Mouse (Mus musculus) forebrain, embryonic 11.5 days (tissue): ENCODE data around the gene Hps3. TPM values are rescaled to one million over a fixed set of nuclear protein-coding genes. Genes with fewer than 3 reads are reported as not detected.

Experiments used
- ATAC-seq: fragments of 200-750 bp; cut with Nextera tagmentation; replicated peaks from 2 replicates; pipeline ENCODE4 v1.8.0; 2017; ENCODE audit warnings: moderate TSS enrichment; ENCODE audit not compliant: low FRiP score
- DNase-seq: peaks from one replicate; pipeline ENCODE4 v3.0.0-alpha.2; 2017; ENCODE audit warnings: low spot score
- H3K27ac ChIP-seq: fragments of 300-500 bp; sonication (generic); 2 replicates; pipeline ENCODE4 v1.5.1; 2014; ENCODE audit warnings: low read depth, low read length
- H3K27me3 ChIP-seq: fragments of 300-500 bp; sonication (generic); 2 replicates; pipeline ENCODE4 v1.6.1; 2014; ENCODE audit warnings: mild to moderate bottlenecking, low read length, mixed read lengths; ENCODE audit not compliant: control insufficient read depth, insufficient read depth
- H3K36me3 ChIP-seq: fragments of 300-500 bp; sonication (generic); 2 replicates; pipeline ENCODE4 v1.6.1; 2014; ENCODE audit warnings: mild to moderate bottlenecking, low read length, moderate library complexity, mixed read lengths; ENCODE audit not compliant: control insufficient read depth, insufficient read depth
- H3K4me1 ChIP-seq: fragments of 300-500 bp; sonication (generic); replicated peaks from 2 replicates; pipeline ENCODE4 v1.6.1; 2014; ENCODE audit warnings: low read length, mixed read lengths; ENCODE audit not compliant: control insufficient read depth, insufficient read depth
- H3K4me2 ChIP-seq: fragments of 300-500 bp; sonication (generic); 2 replicates; pipeline ENCODE4 v1.6.1; 2014; ENCODE audit warnings: low read depth, mild to moderate bottlenecking, low read length, moderate library complexity, mixed read lengths; ENCODE audit not compliant: severe bottlenecking
- H3K4me3 ChIP-seq: fragments of 300-500 bp; sonication (generic); 2 replicates; pipeline ENCODE4 v1.5.1; 2014; ENCODE audit warnings: low read depth, low read length
- H3K9ac ChIP-seq: fragments of 300-500 bp; sonication (generic); 2 replicates; pipeline ENCODE4 v1.6.1; 2014; ENCODE audit warnings: low read length
- H3K9me3 ChIP-seq: fragments of 300-500 bp; sonication (generic); 2 replicates; pipeline ENCODE4 v1.6.1; 2016; ENCODE audit warnings: low read length, mixed read lengths; ENCODE audit not compliant: control insufficient read depth
- WGBS: fragments of 180-500 bp; shearing (Covaris S2); extraction: QIAGEN DNeasy Blood & Tissue Kit; methylation state at CpG from one replicate; pipeline ENCODE4 v1.1.7; 2014; 5-methylcytosine and 5-hydroxymethylcytosine counted together
- polyA plus RNA-seq: library from polyadenylated mRNA; unstranded; fragments of >200 nt; fragmentation: Nextera tagmentation; extraction: Ambion mirVana; gene quantifications from 2 replicates; pipeline ENCODE4 v1.2.1, GENCODE M21; 2014

Hps3 gene
- polyA plus RNA-seq, 1 experiment from 2014 or later: 13.7 TPM

DNA sequence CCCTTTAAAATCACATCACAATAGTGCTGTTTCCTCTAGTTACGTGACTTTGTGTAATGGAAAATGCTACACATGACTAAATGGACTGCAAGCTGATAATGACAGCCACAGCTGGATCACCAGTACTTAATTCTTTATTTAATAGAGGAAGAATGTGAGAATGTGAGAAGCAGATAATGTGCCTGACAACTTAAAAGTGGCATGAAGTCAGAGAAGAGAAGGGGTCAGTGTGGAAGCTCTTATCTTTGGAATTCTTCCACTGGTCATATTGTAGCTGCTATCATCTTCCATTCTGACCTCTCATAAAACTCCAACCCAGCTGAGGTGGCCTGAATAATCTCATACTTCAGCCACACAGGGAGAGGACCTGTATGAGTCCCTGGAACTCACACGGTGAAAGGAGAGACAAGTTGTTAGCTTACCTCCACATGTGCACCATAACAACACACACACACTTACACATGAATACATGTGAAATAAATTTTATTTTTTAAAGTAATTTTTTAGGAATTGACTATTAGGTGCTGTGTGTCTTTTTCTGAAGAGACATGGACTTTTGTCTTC lies 70.4 kb downstream of the Hps3 start:
- no peak overlapping the region for H3K9ac ChIP-seq
- no peaks in the 10 kb centered on the region for H3K4me1 ChIP-seq
- H3K27ac ChIP-seq: no peak overlapping the region
- DNase-seq (no peak), ATAC-seq (no peak)
- no peak overlapping the region for H3K4me2 ChIP-seq
- no peaks in the 10 kb centered on the region for H3K9me3 ChIP-seq
- H3K27me3 ChIP-seq: no peaks in the 10 kb centered on the region
- WGBS: 84% methylated on average over 2 of the region's 2 CpGs
- no peaks in the 10 kb centered on the region for H3K36me3 ChIP-seq
- no peak overlapping the region for H3K4me3 ChIP-seq

DNA sequence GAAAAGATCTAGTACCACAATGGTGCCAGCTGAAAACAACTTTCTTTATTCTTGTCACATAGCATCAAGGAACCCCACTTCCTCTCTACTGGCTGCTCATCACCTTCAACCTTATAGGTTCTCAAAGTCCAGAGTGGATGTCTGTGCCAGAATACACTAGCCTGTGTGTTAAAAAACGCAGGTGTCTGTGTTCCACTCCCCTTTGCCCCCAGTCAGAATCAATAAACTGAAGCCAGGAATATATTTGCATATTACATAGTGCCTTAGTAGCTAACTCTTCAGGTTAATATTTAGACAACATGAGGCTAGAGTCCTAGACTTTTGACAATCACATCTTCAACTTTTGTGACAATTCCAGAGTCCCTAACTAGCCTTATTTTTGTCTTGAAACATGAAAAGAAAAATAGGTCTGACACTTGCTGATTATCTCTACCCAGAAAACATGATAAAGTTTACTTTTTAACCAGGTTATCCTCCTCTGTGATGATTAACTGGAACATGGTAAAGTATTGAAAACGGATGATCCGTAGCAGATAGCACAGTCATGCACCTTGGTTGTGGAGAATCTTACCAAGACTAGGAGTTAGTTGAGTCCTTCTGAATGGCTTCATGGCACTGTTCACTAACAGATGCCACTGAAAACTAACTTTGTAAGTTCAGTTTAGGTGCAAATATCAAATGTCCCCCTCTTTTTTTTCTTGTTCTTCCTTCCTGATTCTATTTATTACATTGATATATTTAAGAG lies 72.2 kb downstream of the Hps3 start:
- H3K9ac ChIP-seq: no peak overlapping the region
- H3K4me2 ChIP-seq: no peak overlapping the region
- H3K4me1 ChIP-seq: no peaks in the 10 kb centered on the region
- ATAC-seq (no peak), DNase-seq (no peak)
- no peaks in the 10 kb centered on the region for H3K9me3 ChIP-seq
- no peak overlapping the region for H3K27ac ChIP-seq
- no peaks in the 10 kb centered on the region for H3K27me3 ChIP-seq
- 87% methylated on average over 3 of the region's 3 CpGs for WGBS
- H3K36me3 ChIP-seq: no peaks in the 10 kb centered on the region
- no peak overlapping the region for H3K4me3 ChIP-seq

DNA sequence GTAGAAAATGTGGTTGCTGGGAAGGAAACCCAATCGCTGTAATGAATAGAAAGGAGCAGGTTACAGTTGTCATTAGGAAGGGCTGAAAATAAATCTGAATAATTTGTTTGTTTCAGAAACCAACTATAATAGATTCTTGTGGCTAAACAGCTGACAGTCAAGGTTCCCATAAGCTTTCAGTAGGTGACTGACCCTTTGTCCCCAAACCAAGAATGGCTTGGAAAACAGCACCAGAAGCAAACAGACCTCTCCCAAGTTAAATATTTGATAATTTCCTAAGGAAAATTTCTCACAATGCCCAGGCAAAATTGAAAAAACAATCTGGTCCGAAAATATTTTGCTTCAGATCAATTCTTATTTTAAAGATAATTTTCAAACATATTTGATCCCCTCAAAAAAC lies 73.8 kb downstream of the Hps3 start:
- no peak for ATAC-seq
- no peak overlapping the region for H3K9ac ChIP-seq
- WGBS: 85% methylated on average over 2 of the region's 2 CpGs
- no peak overlapping the region for H3K27ac ChIP-seq
- DNase-seq: no peak
- H3K9me3 ChIP-seq: no peaks in the 10 kb centered on the region
- H3K36me3 ChIP-seq: no peaks in the 10 kb centered on the region
- H3K4me1 ChIP-seq: no peaks in the 10 kb centered on the region
- H3K4me2 ChIP-seq: no peak overlapping the region
- H3K4me3 ChIP-seq: no peak overlapping the region
- H3K27me3 ChIP-seq: no peaks in the 10 kb centered on the region

DNA sequence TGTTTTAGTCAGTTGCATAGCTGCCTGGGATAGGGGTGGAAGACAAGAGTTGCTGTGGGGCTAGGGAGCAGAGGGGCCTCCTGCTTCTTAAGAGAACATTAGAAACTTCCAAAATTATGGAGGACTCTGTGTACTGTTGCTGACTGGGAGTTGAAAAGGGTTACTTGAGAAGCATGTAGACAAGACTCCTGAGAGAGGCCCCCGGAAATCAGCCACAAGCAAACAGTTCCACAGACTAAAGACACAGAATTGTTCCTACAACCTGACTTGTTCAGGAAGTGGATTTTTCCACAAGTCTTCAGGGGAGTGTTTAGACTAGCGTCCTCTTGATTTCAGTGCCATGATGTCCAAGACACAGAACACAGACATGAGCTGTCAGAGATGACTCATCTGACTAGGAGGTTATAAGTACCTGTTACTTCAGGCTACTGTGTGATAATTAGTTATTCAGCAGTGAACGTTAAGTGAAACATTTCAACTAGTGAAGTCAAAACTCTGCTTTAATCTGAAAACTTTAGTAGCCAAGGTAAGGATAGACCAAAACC lies 74.5 kb downstream of the Hps3 start:
- no peak for ATAC-seq
- 77% methylated on average over 3 of the region's 3 CpGs for WGBS
- Histone ChIP-seq H3K4me3 (no peak overlapping the region), H3K4me1 (no peaks in the 10 kb centered on the region), H3K4me2 (no peak overlapping the region), H3K9ac (no peak overlapping the region), H3K27ac (no peak overlapping the region), H3K9me3 (no peaks in the 10 kb centered on the region), H3K27me3 (no peaks in the 10 kb centered on the region), H3K36me3 (no peaks in the 10 kb centered on the region)
- no peak for DNase-seq

DNA sequence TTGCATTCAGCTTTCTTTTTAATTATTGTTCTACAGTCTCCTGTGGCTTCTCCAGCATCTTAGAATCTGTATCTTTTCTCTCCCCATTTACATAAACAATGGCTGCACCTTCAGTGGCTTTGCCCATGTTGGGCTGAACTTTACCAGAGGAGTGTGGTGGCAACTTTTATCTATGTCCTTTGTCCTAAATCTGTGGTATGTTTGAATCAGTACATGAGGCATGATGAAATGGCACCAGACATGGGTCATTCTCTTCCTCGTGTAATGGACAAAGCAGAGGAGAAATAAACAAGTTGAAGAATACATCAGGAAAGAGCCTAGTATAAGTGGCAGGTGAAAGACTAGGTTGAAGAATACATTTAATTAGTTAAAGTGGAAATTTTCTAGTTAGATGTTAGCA lies 76.1 kb downstream of the Hps3 start:
- Histone ChIP-seq H3K9ac (no peak overlapping the region), H3K36me3 (no peaks in the 10 kb centered on the region), H3K4me1 (peaks cover under 1% of the 10 kb centered on the region; the same call in 1 of the 2 replicates), H3K4me3 (no peak overlapping the region), H3K9me3 (no peaks in the 10 kb centered on the region), H3K27ac (no peak overlapping the region), H3K27me3 (no peaks in the 10 kb centered on the region), H3K4me2 (no peak overlapping the region)
- ATAC-seq (no peak), DNase-seq (no peak)
- 77% methylated on average over 1 of the region's 1 CpGs for WGBS

DNA sequence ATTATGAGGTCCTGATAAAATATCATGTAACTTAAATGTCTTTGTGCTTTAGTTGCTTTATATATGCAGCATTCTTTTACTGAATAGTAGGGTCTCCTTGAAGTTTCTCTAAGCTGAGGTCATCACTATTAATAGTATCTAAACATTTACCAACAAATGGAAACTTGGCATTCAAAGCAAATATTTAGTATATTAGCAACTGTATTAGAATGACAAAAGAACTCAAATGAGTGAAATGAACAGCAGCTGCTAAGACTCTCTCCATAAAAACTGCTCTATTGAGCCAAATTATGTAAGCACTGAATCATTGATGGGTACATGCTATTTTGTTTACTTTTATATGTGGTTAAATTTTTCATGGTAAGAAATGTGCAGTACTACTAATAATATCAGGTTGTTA lies 77.1 kb downstream of the Hps3 start:
- H3K4me2 ChIP-seq: no peak overlapping the region
- no peak for DNase-seq
- no peaks in the 10 kb centered on the region for H3K9me3 ChIP-seq
- no peaks in the 10 kb centered on the region for H3K36me3 ChIP-seq
- H3K4me3 ChIP-seq: no peak overlapping the region
- H3K9ac ChIP-seq: no peak overlapping the region
- H3K27me3 ChIP-seq: no peaks in the 10 kb centered on the region
- H3K27ac ChIP-seq: no peak overlapping the region
- no peak for ATAC-seq
- peaks cover 4% of the 10 kb centered on the region; the same call in 1 of the 2 replicates for H3K4me1 ChIP-seq

DNA sequence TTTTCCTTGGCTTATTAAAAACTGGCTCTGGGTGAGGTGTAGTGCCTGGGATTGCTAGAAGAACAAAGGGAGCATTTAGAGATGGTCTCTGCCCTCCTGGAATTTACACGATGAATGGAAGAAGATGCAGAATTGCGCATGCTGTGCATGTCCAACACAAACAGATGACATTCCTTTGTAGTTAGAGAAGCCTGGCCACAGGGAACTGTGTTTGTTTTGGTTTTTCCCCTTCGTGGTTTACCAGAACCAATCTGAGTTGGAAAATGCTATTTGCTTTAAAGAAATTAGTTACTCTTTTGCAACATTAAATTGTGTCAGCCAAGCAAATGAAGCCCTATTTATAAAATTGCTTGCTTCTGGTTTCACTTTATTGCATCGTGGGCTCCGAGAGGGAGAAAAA lies 78.2 kb downstream of the Hps3 start, which contains the start of gene Cp:
Cp (plus strand) TSS at position 170 of the 400 bp plus-strand sequence.
- Histone ChIP-seq H3K4me1 (peaks cover 4% of the 10 kb centered on the region; the same call in 1 of the 2 replicates), H3K4me3 (no peak within 1 kb of the TSS), H3K9me3 (no peaks in the 10 kb centered on the region), H3K9ac (no peak within 1 kb of the TSS), H3K4me2 (no peak within 1 kb of the TSS), H3K36me3 (no peaks in the 10 kb centered on the region), H3K27me3 (no peaks in the 10 kb centered on the region), H3K27ac (no peak within 1 kb of the TSS)
- no peak for ATAC-seq
- no peak for DNase-seq
- 25% methylated on average over 5 of the region's 5 CpGs for WGBS

GRCm38 (mm10) chr3:19953865-19954264 lies 81.2 kb downstream of the Hps3 start:
- Histone ChIP-seq H3K4me3 (no peak overlapping the region), H3K4me1 (peaks cover 4% of the 10 kb centered on the region; the same call in 1 of the 2 replicates), H3K27me3 (no peaks in the 10 kb centered on the region), H3K36me3 (no peaks in the 10 kb centered on the region), H3K27ac (no peak overlapping the region), H3K9me3 (no peaks in the 10 kb centered on the region), H3K4me2 (no peak overlapping the region), H3K9ac (no peak overlapping the region)
- peak; percentile 68 for ATAC-seq
- WGBS: 8% methylated on average over 3 of the region's 3 CpGs
- DNase-seq: no peak
